Mouse (Mus musculus) left cerebral cortex, adult 9 months (tissue): ENCODE results near the gene Ttll2.
"Not testable (repeated sequence)": the region's sequence is repeated elsewhere in the genome, so short reads cannot be mapped to it uniquely, and the experiment has no call there.

Source experiments
- DNase-seq, 2 experiments: peaks; one replicate each; pipeline ENCODE4 v3.0.0; 2022; ENCODE audit warnings: low spot score in 2 of 2

The Ttll2 gene

DNA sequence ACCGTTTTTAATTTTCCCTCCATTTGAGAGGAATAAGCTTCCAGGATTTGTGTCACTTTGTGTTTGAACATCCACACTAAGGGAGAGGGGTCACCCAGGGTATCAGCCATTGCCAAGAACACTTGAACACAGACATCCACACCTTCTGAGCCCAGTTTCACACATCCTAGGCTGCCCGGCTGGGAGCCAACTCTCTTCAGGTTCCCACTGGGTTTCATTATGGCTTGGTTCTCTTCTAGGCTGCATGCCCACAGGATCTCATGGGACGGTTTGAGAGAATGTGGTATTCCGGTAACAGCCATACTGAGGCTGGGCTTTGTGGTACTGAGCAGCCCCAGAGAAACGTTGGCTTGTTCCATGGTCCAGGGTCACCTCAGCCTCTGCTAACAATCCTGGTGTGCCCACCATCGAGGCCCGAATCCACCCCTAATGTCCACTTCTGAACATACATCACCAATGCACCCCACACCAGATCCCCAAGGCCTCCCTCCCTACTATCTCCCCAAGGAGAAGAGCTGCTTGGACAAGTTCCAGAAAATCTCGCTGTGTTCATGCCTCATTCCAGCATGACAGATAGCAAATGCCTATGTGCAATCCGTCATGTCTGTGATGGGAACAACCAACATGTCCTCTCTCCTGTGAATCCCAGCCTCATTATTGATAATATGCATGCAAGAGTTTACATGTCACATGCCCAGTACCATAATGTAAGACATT, 8.4 kb upstream of the Ttll2 start:
- DNase-seq: peak in 1 of 2 experiments; percentile 15

DNA sequence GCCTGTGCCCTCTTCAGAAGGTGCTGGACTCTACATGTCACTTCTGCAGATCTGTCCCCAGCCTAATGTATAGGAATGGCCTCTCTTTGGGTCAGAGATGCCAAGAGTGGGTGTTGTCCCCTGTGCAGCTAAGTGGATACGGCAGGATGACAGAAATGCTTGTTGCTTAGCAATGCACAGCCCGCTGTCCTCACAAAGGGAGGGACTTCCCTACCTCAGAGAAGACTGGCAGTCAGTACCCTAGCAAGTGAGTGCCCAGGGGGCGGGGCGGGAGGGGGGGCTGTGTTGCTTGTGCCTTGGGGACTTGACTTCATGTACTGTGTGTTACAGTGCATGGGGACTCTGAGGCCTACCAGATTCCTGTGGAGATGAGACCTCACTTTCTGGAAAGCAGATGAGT, 7.3 kb upstream of the Ttll2 start:
- DNase-seq: not testable (repeated sequence)

DNA sequence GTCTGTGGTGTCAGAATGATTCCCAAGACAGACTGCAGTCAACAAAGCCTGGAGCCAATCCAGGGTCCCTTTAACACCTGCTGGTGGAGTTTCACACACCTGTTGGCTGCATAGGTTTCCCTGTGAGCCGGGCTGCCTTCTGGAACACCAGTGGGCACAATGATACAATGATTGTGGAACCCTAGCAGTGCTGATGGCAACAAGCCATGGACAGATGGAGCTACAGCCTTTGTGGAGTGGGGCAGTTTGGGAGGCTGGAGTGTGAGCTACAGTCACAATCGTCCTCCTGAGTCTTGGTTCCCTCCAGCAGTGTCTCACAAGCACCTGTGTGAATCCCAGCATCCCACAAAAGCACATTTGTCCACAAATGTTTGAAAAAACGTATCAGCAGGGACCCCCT, 3.7 kb downstream of the Ttll2 start:
- DNase-seq: not testable (repeated sequence)

DNA sequence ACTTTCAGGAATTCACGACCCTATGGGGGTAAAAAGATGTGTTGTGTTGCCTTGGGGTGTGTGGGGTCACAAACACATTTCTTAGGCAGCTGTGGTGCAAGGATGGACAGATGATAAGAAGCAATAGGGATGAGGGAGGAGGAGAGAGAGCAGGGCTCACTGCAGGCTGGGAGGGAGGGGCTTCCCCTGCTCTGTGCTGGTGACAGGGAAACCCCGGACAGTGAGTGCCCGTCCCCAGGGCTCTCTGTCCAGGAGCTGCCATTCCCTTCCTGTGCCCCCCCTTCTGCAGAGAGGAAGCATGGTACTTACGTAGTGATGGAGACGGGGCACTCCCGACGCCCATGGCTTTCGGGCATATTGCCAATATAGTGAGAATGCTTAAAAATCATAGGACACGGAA, 15.1 kb downstream of the Ttll2 start:
- DNase-seq: not testable (repeated sequence)

DNA sequence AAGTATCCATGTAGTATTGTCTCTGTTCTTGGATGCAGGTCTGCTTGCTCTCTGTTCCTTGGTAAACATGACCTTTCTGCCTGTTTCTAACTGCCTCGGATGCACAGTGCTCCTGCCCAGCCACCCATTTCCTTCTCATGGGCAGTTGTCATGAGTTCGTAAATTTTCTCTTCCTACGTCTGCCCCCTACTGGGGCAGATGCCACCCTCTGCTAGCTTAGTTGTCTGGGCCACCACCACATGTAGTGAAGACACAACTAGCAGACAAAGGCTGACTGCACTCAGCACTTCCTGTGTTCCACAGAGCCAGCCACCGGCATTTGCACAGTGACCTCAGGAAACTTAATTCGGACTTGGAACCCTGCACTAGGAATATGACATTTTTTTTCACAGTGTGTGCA, 19.8 kb downstream of the Ttll2 start:
- DNase-seq: not testable (repeated sequence)

DNA sequence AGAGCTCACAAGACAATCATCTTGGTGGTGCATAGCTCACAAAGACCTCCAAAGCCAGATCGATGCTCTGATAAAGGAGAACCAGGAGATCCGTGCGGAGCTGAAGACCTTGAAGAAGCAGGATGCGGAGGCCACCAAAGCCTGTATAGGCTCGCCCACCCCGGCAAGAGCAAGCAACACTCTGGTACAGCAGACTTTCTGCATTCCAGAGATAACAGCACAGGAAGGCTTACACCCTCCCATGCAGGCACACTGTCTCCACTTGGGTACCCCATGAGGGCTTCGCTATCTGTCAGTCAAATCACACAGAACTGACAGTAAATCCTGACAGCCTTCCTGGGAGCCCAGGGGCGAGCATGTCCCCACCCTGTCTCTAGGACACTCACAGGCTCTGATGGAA, 26.1 kb downstream of the Ttll2 start:
- DNase-seq: not testable (repeated sequence)

DNA sequence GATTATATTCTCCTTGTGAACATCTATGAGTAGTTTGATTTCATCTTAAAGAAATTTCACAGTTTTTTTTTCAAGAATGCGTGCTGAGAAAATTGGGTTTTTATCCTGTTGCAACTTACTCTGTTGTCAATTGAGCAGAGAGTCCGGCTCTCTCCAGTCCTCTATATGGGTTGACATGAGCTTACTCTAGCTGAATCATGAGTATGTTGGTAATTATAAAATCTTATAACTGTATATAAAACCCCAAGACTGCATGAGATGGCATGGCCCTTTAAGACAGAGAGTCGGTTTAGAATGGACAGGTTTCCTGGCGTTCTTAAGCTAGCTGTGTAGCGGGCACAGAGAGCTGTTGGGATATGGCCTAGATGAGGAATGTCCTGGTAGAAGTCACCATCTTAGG, 28.1 kb downstream of the Ttll2 start, which contains the start of gene Tcp10a:
TSS of gene Tcp10a (plus strand) at position 301 of the 400 bp plus-strand sequence.
- not testable (repeated sequence) for DNase-seq

DNA sequence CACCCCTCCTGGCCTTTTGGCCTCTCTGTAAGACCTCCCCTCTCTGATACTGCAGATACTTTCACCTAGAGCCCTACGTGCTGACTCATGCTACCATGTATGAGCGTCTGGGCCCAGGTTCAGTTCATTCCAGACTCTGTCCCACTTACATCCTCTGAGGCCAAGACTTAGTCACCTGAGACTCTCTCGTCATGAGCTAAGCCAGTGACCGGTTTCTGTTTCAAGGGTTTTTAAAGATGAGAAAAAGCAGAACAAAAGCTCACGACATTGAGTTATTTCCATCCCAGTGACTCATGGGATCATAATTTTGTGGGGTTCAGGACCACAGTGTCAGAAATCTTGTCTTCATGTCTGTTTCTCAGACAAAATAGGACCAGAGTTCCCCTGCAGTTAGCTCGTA, 32.7 kb downstream of the Ttll2 start:
- DNase-seq: not testable (repeated sequence)

DNA sequence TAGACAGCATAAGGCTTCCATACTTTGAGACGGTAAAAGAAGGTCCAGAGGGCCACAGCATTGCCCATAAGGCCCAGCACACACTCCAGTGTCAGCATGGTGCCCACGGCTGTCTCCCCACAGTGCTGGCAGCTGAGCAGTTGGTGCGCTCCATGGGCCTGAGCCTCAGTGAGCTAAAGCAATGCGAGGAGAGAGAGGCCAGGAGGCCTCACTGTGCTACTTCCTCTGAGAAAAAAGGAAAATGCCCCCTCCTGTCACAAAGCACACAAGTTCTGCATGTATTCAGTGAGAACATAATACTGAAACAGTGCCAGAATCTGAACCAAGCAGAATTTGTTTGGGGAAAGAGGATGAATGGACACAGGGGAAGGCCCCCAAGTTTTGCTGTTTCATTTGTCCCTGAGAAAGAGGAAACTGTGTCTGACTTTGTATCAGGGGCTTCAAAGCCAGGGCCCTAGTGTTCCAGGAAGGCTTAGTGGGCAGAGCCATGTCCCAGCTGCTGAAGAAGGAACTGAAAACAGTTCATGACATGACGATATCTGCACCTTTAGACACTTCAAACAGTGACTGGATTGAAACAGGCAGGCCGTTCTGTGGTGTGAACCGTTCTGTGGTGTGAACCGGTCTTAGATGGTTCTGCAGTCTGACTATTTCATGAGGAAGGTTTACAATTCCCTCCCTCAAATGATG, 36.7 kb downstream of the Ttll2 start:
- not testable (repeated sequence) for DNase-seq

DNA sequence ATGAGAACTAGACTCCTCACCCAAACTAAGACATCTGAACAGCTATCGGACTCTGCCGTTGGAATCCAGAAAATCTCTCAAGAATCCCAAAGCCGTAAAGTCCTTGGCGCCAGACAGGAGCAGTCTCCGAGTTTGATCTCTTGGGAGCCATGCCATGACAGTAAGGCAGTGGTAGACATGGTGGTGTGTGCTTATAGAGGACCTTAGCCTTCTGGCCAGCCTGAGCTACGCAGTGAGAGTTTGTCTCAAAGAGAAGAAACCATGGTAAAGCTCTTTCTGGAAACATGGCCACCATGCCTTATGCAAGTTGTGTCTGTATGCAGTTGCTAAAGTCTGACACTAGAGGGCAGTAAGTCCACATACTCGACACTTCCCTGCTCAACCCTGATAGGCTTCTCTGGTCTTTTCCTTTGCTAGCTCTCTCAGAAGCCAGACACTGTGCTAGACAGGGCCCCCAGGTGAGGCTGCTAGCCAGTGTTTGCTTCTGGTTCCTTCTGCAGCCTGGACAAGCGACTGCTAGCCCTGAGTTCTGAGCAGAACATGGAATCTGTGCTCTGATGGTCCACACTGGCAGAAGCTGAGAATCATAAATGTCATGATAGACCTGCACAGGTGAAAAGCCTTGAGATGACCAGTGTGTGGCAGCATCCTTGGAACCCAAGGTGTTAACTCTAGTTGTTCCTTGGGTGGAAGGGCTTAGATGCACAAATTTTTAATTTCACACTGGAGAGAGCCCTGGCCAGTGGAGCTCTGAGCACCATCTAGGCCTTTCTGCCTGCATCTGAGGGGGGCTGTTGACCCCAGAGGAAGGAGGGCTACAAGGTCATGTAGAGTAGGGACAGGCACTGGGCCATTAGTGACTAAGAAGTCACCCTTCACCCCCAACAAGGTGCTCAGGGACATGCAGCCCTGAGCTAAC, 46.0 kb downstream of the Ttll2 start:
- peak; percentile 54 to 85 for DNase-seq
